Mouse (Mus musculus): Measurements from ENCODE around the gene Ric8b. TPM values are rescaled to one million over a fixed set of nuclear protein-coding genes. Genes with fewer than 3 reads are reported as not detected.

Ric8b gene
- polyA plus RNA-seq, 1 experiment from 2014 or later = 49.9 TPM

GRCm38 (mm10) chr10:84968852-84969704 is 51.7 kb downstream of the Ric8b start:
- Histone ChIP-seq H3K27ac (peak overlapping the region; percentile 85), H3K4me2 (replicated peaks) (0 out of 2 replicates have a peak overlapping the region, but pooled peaks have one; percentile 6), H3K9me3 (no peaks in the 10 kb centered on the region), H3K27me3 (no peaks in the 10 kb centered on the region), H3K4me1 (replicated peaks) (peaks cover 42% of the 10 kb centered on the region), H3K9ac (replicated peaks) (no peak overlapping the region), H3K36me3 (peaks cover 26% of the 10 kb centered on the region), H3K4me3 (replicated peaks) (no peak overlapping the region)
- peak; percentile 73 for ATAC-seq
- WGBS = 17% methylated on average over 12 of the region's 12 CpGs

GRCm38 (mm10) chr10:84975264-84975663 is 57.8 kb downstream of the Ric8b start:
- Histone ChIP-seq H3K27me3 (no peaks in the 10 kb centered on the region), H3K27ac (no peak overlapping the region), H3K36me3 (peaks cover 46% of the 10 kb centered on the region), H3K9me3 (no peaks in the 10 kb centered on the region), H3K4me3 (replicated peaks) (no peak overlapping the region), H3K4me2 (replicated peaks) (no peak overlapping the region), H3K4me1 (replicated peaks) (peaks cover 12% of the 10 kb centered on the region), H3K9ac (replicated peaks) (no peak overlapping the region)
- 90% methylated on average over 4 of the region's 4 CpGs for WGBS
- ATAC-seq = no peak

GRCm38 (mm10) chr10:84976588-84977351 is 59.4 kb downstream of the Ric8b start:
- H3K27ac ChIP-seq = 0 out of 2 replicates have a peak overlapping the region, but pooled peaks have one; percentile 7
- H3K4me1 ChIP-seq (replicated peaks) = peaks cover 12% of the 10 kb centered on the region
- H3K27me3 ChIP-seq = no peaks in the 10 kb centered on the region
- no peak overlapping the region for H3K9ac ChIP-seq (replicated peaks)
- peaks cover 48% of the 10 kb centered on the region for H3K36me3 ChIP-seq
- ATAC-seq = no peak
- no peaks in the 10 kb centered on the region for H3K9me3 ChIP-seq
- no peak overlapping the region for H3K4me2 ChIP-seq (replicated peaks)
- 74% methylated on average over 8 of the region's 8 CpGs for WGBS
- no peak overlapping the region for H3K4me3 ChIP-seq (replicated peaks)

GRCm38 (mm10) chr10:84980291-84980690 is 62.9 kb downstream of the Ric8b start:
- no peak for ATAC-seq

GRCm38 (mm10) chr10:84981441-84981840 is 64.0 kb downstream of the Ric8b start:
- 94% methylated on average over 2 of the region's 2 CpGs for WGBS
- ATAC-seq = no peak
- H3K36me3 ChIP-seq = peaks cover 40% of the 10 kb centered on the region

More at GRCm38 (mm10) chr10:84980291-84980690, 62.9 kb downstream of the Ric8b start:
- Histone ChIP-seq H3K27me3 (no peaks in the 10 kb centered on the region), H3K4me1 (replicated peaks) (peaks cover 17% of the 10 kb centered on the region), H3K9me3 (no peaks in the 10 kb centered on the region), H3K36me3 (peaks cover 41% of the 10 kb centered on the region), H3K27ac (no peak overlapping the region), H3K4me2 (replicated peaks) (no peak overlapping the region), H3K9ac (replicated peaks) (no peak overlapping the region), H3K4me3 (replicated peaks) (no peak overlapping the region)
- WGBS = 94% methylated on average over 5 of the region's 5 CpGs

GRCm38 (mm10) chr10:84982675-84983074 is 65.3 kb downstream of the Ric8b start:
- H3K4me2 ChIP-seq (replicated peaks) = no peak overlapping the region
- H3K4me3 ChIP-seq (replicated peaks) = no peak overlapping the region
- no peak overlapping the region for H3K9ac ChIP-seq (replicated peaks)
- H3K4me1 ChIP-seq (replicated peaks) = 0 out of 2 replicates have a peak, but pooled peaks cover 6% of the 10 kb centered on the region
- 87% methylated on average over 7 of the region's 7 CpGs for WGBS
- no peaks in the 10 kb centered on the region for H3K9me3 ChIP-seq
- H3K36me3 ChIP-seq = peaks cover 48% of the 10 kb centered on the region
- ATAC-seq = no peak
- no peaks in the 10 kb centered on the region for H3K27me3 ChIP-seq
- H3K27ac ChIP-seq = no peak overlapping the region

More at GRCm38 (mm10) chr10:84981441-84981840, 64.0 kb downstream of the Ric8b start:
- Histone ChIP-seq H3K9ac (replicated peaks) (no peak overlapping the region), H3K4me1 (replicated peaks) (peaks cover 13% of the 10 kb centered on the region), H3K27ac (no peak overlapping the region), H3K9me3 (no peaks in the 10 kb centered on the region), H3K27me3 (no peaks in the 10 kb centered on the region), H3K4me2 (replicated peaks) (no peak overlapping the region), H3K4me3 (replicated peaks) (no peak overlapping the region)

- 0 out of 2 replicates have a peak, but pooled peaks cover 6% of the 10 kb centered on the region for H3K4me1 ChIP-seq (replicated peaks)
- 71% methylated on average over 9 of the region's 9 CpGs for WGBS
These were observed 68.5 kb downstream of the Ric8b start for GRCm38 (mm10) chr10:84985956-84986355.

GRCm38 (mm10) chr10:84987666-84988065 is 70.2 kb downstream of the Ric8b start:
- Histone ChIP-seq H3K4me3 (replicated peaks) (no peak overlapping the region), H3K36me3 (peaks cover 42% of the 10 kb centered on the region), H3K27me3 (no peaks in the 10 kb centered on the region), H3K9ac (replicated peaks) (no peak overlapping the region), H3K4me1 (replicated peaks) (0 out of 2 replicates have a peak, but pooled peaks cover 6% of the 10 kb centered on the region), H3K27ac (no peak overlapping the region), H3K4me2 (replicated peaks) (no peak overlapping the region), H3K9me3 (no peaks in the 10 kb centered on the region)
- 66% methylated on average over 4 of the region's 4 CpGs for WGBS
- ATAC-seq = no peak

More at GRCm38 (mm10) chr10:84985956-84986355, 68.5 kb downstream of the Ric8b start:
- Histone ChIP-seq H3K9ac (replicated peaks) (no peak overlapping the region), H3K27ac (no peak overlapping the region), H3K4me2 (replicated peaks) (no peak overlapping the region), H3K27me3 (no peaks in the 10 kb centered on the region), H3K4me3 (replicated peaks) (no peak overlapping the region), H3K36me3 (peaks cover 44% of the 10 kb centered on the region), H3K9me3 (no peaks in the 10 kb centered on the region)
- ATAC-seq = no peak

- Histone ChIP-seq H3K4me2 (replicated peaks) (no peak overlapping the region), H3K9me3 (no peaks in the 10 kb centered on the region), H3K36me3 (peaks cover 34% of the 10 kb centered on the region), H3K4me1 (replicated peaks) (0 out of 2 replicates have a peak, but pooled peaks cover 6% of the 10 kb centered on the region), H3K27me3 (no peaks in the 10 kb centered on the region), H3K4me3 (replicated peaks) (no peak overlapping the region), H3K9ac (replicated peaks) (no peak overlapping the region), H3K27ac (no peak overlapping the region)
- 77% methylated on average over 4 of the region's 4 CpGs for WGBS
- no peak for ATAC-seq
These were observed 71.2 kb downstream of the Ric8b start for GRCm38 (mm10) chr10:84988650-84989049.

GRCm38 (mm10) chr10:84994346-84994745 is 76.9 kb downstream of the Ric8b start:
- no peak overlapping the region for H3K9ac ChIP-seq (replicated peaks)
- no peak overlapping the region for H3K4me3 ChIP-seq (replicated peaks)
- H3K27ac ChIP-seq = no peak overlapping the region
- no peak for ATAC-seq
- peaks cover 20% of the 10 kb centered on the region for H3K4me1 ChIP-seq (replicated peaks)
- no peak overlapping the region for H3K4me2 ChIP-seq (replicated peaks)
- H3K9me3 ChIP-seq = no peaks in the 10 kb centered on the region
- H3K36me3 ChIP-seq = peaks cover 31% of the 10 kb centered on the region
- H3K27me3 ChIP-seq = no peaks in the 10 kb centered on the region
- WGBS = 56% methylated on average over 4 of the region's 4 CpGs

GRCm38 (mm10) chr10:84994971-84995370 is 77.6 kb downstream of the Ric8b start:
- ATAC-seq = no peak
- 96% methylated on average over 3 of the region's 3 CpGs for WGBS

GRCm38 (mm10) chr10:84996366-84996765 is 79.0 kb downstream of the Ric8b start:
- WGBS = 82% methylated on average over 6 of the region's 6 CpGs

More at GRCm38 (mm10) chr10:84994971-84995370, 77.6 kb downstream of the Ric8b start:
- H3K36me3 ChIP-seq = peaks cover 25% of the 10 kb centered on the region
- H3K9ac ChIP-seq (replicated peaks) = no peak overlapping the region
- H3K27ac ChIP-seq = no peak overlapping the region
- no peaks in the 10 kb centered on the region for H3K9me3 ChIP-seq
- no peak overlapping the region for H3K4me3 ChIP-seq (replicated peaks)
- peaks cover 20% of the 10 kb centered on the region for H3K4me1 ChIP-seq (replicated peaks)
- no peaks in the 10 kb centered on the region for H3K27me3 ChIP-seq
- no peak overlapping the region for H3K4me2 ChIP-seq (replicated peaks)

More at GRCm38 (mm10) chr10:84996366-84996765, 79.0 kb downstream of the Ric8b start:
- Histone ChIP-seq H3K4me2 (replicated peaks) (no peak overlapping the region), H3K9me3 (no peaks in the 10 kb centered on the region), H3K36me3 (peaks cover 21% of the 10 kb centered on the region), H3K27me3 (no peaks in the 10 kb centered on the region), H3K27ac (no peak overlapping the region), H3K4me1 (replicated peaks) (peaks cover 20% of the 10 kb centered on the region), H3K4me3 (replicated peaks) (no peak overlapping the region), H3K9ac (replicated peaks) (no peak overlapping the region)
- no peak for ATAC-seq

Data from midbrain, embryonic 13.5 days (tissue).